Mouse (Mus musculus) hindbrain, embryonic 12.5 days (tissue): ENCODE data around the gene Gm37240. TPM values are rescaled to one million over a fixed set of nuclear protein-coding genes. Genes with fewer than 3 reads are reported as not detected.

ENCODE experiments used
- ATAC-seq: fragments of 200-750 bp; cut with Nextera tagmentation; 2 replicates; pipeline ENCODE4 v1.8.0; 2017; ENCODE audit warnings: moderate TSS enrichment; ENCODE audit not compliant: low FRiP score
- H3K27ac ChIP-seq: fragments of 300-500 bp; sonication (generic); 2 replicates; pipeline ENCODE4 v1.5.1; 2016; ENCODE audit warnings: mild to moderate bottlenecking
- H3K27me3 ChIP-seq: fragments of 300-500 bp; sonication (generic); 2 replicates; pipeline ENCODE4 v1.6.1; 2016; ENCODE audit warnings: mild to moderate bottlenecking
- H3K36me3 ChIP-seq: fragments of 300-500 bp; sonication (generic); 2 replicates; pipeline ENCODE4 v1.6.1; 2016; ENCODE audit warnings: mild to moderate bottlenecking
- H3K4me1 ChIP-seq: fragments of 300-500 bp; sonication (generic); 2 replicates; pipeline ENCODE4 v1.6.1; 2016
- H3K4me2 ChIP-seq: fragments of 300-500 bp; sonication (generic); replicated peaks from 2 replicates; pipeline ENCODE4 v1.6.1; 2016; ENCODE audit warnings: mild to moderate bottlenecking
- H3K4me3 ChIP-seq: fragments of 300-500 bp; sonication (generic); 2 replicates; pipeline ENCODE4 v1.5.1; 2016; ENCODE audit warnings: mild to moderate bottlenecking
- H3K9ac ChIP-seq: fragments of 300-500 bp; sonication (generic); 2 replicates; pipeline ENCODE4 v1.6.1; 2016; ENCODE audit warnings: mild to moderate bottlenecking, moderate library complexity
- H3K9me3 ChIP-seq: fragments of 300-500 bp; sonication (generic); replicated peaks from 2 replicates; pipeline ENCODE4 v1.6.1; 2016; ENCODE audit warnings: mild to moderate bottlenecking
- WGBS: fragments of 180-500 bp; shearing (Covaris S2); methylation state at CpG from one replicate; pipeline ENCODE4 v1.1.7; 2016; 5-methylcytosine and 5-hydroxymethylcytosine counted together
- polyA plus RNA-seq: library from polyadenylated mRNA; unstranded; fragments of >200 nt; fragmentation: Nextera tagmentation; extraction: Ambion mirVana; gene quantifications from 2 replicates; pipeline ENCODE4 v1.2.1, GENCODE M21; 2016

Gm37240 gene
- polyA plus RNA-seq, 1 experiment from 2014 or later: 3.3 TPM

DNA sequence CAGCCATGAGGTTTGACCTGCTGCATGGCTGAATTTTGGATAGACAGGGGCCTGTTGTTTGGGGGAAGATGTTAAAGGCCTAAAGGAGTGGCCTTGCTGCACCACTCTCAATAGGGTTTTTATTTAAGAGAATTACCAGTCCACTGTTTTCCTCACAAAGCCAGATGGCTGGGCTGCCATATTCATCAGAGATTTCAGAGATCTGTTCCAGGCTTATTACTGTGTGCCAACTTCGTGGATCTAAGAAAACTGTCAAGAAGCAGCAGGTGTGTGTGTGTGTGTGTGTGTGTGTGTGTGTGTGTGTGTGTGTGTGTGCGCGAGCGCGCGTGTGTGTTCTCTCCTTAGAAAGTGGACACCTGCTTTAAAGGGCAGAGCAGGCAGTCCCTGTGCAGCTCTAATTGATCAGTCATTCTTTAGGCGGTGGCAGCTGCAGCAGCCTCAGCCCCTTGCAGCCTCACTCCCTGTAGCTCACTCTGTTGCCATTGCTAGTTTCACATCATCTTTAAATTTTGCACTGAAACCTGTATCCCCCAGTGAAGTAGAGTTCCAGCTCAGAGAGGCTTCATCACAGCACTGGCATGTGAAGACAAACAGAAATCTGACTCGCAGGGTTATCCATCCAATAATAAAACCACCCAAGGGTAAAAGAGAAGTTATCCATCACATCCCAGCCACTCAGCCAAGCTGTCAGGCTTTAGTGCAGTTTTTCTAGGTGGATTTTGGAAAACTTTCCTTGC is 252.8 kb downstream of the Gm37240 start:
- no peak for ATAC-seq
- WGBS: 86% methylated on average over 8 of the region's 8 CpGs
- no peaks in the 10 kb centered on the region; the same call in 1 of the 2 replicates for H3K4me1 ChIP-seq
- no peak overlapping the region for H3K9ac ChIP-seq
- H3K36me3 ChIP-seq: 0 out of 2 replicates have a peak, but pooled peaks cover 8% of the 10 kb centered on the region
- no peak overlapping the region for H3K4me3 ChIP-seq
- H3K4me2 ChIP-seq: no peak overlapping the region
- no peaks in the 10 kb centered on the region for H3K27me3 ChIP-seq
- H3K9me3 ChIP-seq: no peaks in the 10 kb centered on the region
- H3K27ac ChIP-seq: no peak overlapping the region

DNA sequence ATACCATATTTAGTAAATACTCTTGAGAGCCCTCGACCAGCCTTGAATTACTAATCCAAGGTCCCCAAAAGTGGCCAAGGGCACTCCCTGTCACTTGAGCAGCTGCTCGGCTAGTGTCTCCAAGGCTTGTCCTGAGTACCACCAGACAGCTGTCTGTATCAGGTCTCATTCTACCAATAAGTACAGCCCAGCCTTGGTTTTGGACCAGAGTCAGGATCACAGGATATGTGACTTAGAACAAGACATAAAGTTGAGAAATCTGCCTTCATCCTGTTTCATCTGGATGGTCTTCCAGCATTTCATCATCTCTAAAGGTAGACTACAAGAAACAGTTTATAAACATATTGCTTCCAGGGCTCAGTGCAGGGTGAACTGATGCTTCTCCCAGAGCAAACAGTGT is 253.6 kb downstream of the Gm37240 start:
- Histone ChIP-seq H3K27me3 (no peaks in the 10 kb centered on the region), H3K9ac (no peak overlapping the region), H3K36me3 (0 out of 2 replicates have a peak, but pooled peaks cover 5% of the 10 kb centered on the region), H3K9me3 (no peaks in the 10 kb centered on the region), H3K4me2 (no peak overlapping the region), H3K4me1 (no peaks in the 10 kb centered on the region; the same call in 1 of the 2 replicates), H3K4me3 (no peak overlapping the region), H3K27ac (no peak overlapping the region)
- ATAC-seq: no peak
- 91% methylated on average over 2 of the region's 2 CpGs for WGBS

DNA sequence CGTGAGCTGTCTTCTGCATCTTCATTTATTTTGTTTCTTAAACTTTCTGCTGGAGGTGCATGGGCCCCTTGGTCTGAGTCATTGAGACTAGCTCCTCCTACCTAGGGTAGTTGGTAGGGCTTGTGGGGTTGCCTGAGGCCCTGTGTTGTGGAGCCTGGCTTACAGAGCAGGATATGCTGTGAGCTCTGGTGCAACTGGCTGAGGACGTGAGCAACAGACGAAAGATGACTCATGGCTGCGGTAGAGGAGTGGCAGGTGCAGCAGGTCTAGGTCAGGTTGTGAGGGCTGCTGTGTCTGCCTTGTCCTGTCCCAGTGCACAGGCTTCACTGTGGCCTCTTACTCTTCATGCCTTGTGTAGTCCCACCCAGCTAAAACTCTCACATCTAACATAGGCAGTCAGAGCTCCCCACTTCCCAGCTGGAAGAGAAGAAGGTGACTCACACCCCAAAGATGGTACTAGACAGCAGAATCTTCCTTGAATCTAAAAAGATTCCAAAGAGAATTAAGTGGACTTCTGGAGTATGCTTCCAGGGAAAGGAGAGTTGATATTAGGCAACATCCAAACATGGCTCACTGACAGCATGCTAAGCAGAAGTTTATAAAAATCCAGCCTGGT is 257.3 kb downstream of the Gm37240 start:
- H3K4me1 ChIP-seq: no peaks in the 10 kb centered on the region; the same call in 1 of the 2 replicates
- no peaks in the 10 kb centered on the region for H3K27me3 ChIP-seq
- no peak overlapping the region for H3K4me2 ChIP-seq
- H3K36me3 ChIP-seq: no peaks in the 10 kb centered on the region
- H3K4me3 ChIP-seq: no peak overlapping the region
- WGBS: 95% methylated on average over 4 of the region's 4 CpGs
- H3K27ac ChIP-seq: no peak overlapping the region
- H3K9me3 ChIP-seq: no peaks in the 10 kb centered on the region
- ATAC-seq: no peak
- H3K9ac ChIP-seq: no peak overlapping the region

DNA sequence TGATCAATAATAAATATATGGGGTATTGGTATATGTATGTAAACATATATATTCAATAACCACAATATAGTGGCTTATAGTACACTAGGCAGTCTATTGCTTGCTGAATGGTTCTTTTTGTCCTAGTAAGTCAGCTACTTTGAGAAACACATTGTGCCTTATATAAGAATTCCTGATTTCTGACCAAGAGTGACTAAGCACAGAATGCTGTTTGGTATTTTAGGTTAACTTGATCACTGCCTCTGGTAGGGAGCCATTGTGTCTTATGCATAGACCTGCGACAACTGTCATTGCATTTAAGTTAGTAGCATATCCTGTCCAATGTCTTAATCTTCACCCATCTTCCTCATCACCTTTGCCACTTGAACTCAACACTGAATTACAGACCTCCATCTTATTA is 267.6 kb downstream of the Gm37240 start:
- 97% methylated on average over 1 of the region's 1 CpGs for WGBS
- Histone ChIP-seq H3K9ac (no peak overlapping the region), H3K36me3 (peaks cover 18% of the 10 kb centered on the region), H3K9me3 (no peaks in the 10 kb centered on the region), H3K27me3 (no peaks in the 10 kb centered on the region), H3K27ac (no peak overlapping the region), H3K4me1 (no peaks in the 10 kb centered on the region), H3K4me3 (no peak overlapping the region), H3K4me2 (no peak overlapping the region)
- ATAC-seq: no peak

GRCm38 (mm10) chr3:85619345-85619744 is 268.0 kb downstream of the Gm37240 start:
- no peak overlapping the region for H3K9ac ChIP-seq
- H3K4me3 ChIP-seq: no peak overlapping the region
- H3K4me2 ChIP-seq: no peak overlapping the region
- no peaks in the 10 kb centered on the region for H3K4me1 ChIP-seq
- no peak overlapping the region for H3K27ac ChIP-seq
- H3K9me3 ChIP-seq: no peaks in the 10 kb centered on the region
- H3K27me3 ChIP-seq: no peaks in the 10 kb centered on the region
- ATAC-seq: no peak
- WGBS: 86% methylated on average over 5 of the region's 5 CpGs
- H3K36me3 ChIP-seq: peaks cover 18% of the 10 kb centered on the region

DNA sequence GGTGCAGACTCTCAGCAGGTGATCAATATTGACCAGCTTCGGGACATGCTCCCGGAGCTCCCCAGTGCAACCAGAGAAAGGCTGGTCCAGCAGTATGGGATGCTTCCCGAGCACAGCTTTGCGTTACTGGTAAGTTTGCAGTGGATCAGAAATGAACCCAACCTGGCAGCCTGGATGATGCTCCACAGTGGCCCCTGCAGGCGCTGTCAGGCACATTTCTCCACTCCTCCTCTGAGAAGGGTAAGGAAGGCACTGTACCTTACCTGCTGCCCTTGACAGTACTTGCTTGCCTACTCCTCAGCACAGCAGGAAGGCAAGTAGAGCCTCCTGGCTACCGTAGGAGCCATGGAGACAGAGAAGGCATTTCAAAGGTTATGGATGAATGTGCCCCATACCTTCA is 268.4 kb downstream of the Gm37240 start:
- Histone ChIP-seq H3K27ac (no peak overlapping the region), H3K4me3 (no peak overlapping the region), H3K4me2 (no peak overlapping the region), H3K9me3 (no peaks in the 10 kb centered on the region), H3K9ac (no peak overlapping the region), H3K4me1 (no peaks in the 10 kb centered on the region), H3K27me3 (no peaks in the 10 kb centered on the region), H3K36me3 (peaks cover 18% of the 10 kb centered on the region)
- 81% methylated on average over 6 of the region's 6 CpGs for WGBS
- ATAC-seq: no peak

DNA sequence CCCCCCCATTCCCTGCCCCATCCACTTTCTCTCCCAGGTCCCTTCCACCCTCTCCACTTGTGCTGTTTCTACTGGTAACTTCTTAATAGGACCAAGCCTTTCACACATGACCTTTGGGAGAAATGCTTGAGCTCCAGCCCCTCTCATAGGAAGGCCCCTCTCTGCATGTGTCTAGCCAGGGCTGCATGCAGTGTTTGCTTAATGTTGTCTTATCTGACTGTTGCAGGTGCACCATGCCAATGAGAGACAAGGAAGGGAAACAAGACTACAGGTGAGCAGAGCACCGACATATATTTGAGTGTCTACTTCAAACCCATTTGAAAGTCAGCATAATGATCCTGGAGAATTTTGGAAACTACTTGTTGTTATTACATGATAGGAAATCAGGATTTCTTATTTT is 270.9 kb downstream of the Gm37240 start:
- H3K36me3 ChIP-seq: peaks cover 18% of the 10 kb centered on the region
- no peaks in the 10 kb centered on the region for H3K9me3 ChIP-seq
- H3K4me1 ChIP-seq: no peaks in the 10 kb centered on the region
- no peak overlapping the region for H3K27ac ChIP-seq
- H3K27me3 ChIP-seq: no peaks in the 10 kb centered on the region
- H3K4me3 ChIP-seq: no peak overlapping the region
- ATAC-seq: no peak
- H3K9ac ChIP-seq: no peak overlapping the region
- no peak overlapping the region for H3K4me2 ChIP-seq
- 94% methylated on average over 1 of the region's 1 CpGs for WGBS

DNA sequence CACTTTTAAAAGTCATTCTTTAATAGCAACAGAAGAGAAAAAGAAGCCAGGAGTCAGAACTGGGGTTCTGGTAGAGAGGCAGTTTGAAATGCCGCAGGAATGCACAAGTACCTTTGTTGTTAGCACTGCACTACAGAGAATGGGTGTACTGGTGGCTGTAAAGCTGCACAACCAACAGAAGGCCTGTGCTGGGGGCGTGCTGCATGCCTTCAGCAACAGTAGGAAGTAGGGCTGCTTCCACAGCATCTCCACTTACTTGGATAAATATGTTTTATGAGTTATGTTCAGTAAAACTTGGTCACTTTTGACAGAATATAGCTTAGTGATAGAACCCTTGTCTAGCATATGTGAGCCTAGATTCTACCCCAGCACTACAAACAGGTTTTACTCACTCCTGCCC is 279.6 kb downstream of the Gm37240 start:
- no peaks in the 10 kb centered on the region for H3K27me3 ChIP-seq
- H3K4me1 ChIP-seq: no peaks in the 10 kb centered on the region
- 0 out of 2 replicates have a peak, but pooled peaks cover 3% of the 10 kb centered on the region for H3K36me3 ChIP-seq
- H3K4me2 ChIP-seq: no peak overlapping the region
- no peak overlapping the region for H3K4me3 ChIP-seq
- H3K9me3 ChIP-seq: no peaks in the 10 kb centered on the region
- WGBS: 93% methylated on average over 2 of the region's 2 CpGs
- H3K27ac ChIP-seq: no peak overlapping the region
- ATAC-seq: no peak
- no peak overlapping the region for H3K9ac ChIP-seq

DNA sequence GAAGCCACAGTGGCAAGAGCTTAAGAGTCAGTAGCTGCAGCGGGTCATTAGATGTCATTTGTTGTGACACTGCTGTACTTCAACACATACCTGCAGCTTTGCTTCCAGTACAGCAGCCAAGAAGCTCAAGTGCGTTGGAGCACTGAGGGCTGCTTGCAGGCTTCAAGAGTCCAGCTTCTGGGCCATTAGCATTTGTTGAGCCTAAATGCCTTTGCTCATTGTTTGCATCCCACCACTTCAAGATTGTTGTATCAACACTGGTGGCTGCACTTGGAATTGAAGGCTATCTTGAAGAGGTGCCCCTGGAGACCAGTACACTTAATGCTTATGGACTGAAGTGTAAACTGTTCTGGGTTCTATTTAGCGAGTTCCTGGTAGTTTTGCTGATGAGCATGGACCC is 280.4 kb downstream of the Gm37240 start:
- 0 out of 2 replicates have a peak, but pooled peaks cover 3% of the 10 kb centered on the region for H3K36me3 ChIP-seq
- no peak overlapping the region for H3K27ac ChIP-seq
- no peaks in the 10 kb centered on the region for H3K27me3 ChIP-seq
- H3K4me2 ChIP-seq: no peak overlapping the region
- WGBS: 93% methylated on average over 3 of the region's 3 CpGs
- no peaks in the 10 kb centered on the region for H3K9me3 ChIP-seq
- H3K9ac ChIP-seq: no peak overlapping the region
- no peak for ATAC-seq
- no peak overlapping the region for H3K4me3 ChIP-seq
- peaks cover 3% of the 10 kb centered on the region; the same call in 1 of the 2 replicates for H3K4me1 ChIP-seq

GRCm38 (mm10) chr3:85603811-85604210 is 283.5 kb downstream of the Gm37240 start:
- Histone ChIP-seq H3K27me3 (no peaks in the 10 kb centered on the region), H3K27ac (no peak overlapping the region), H3K4me1 (peaks cover 12% of the 10 kb centered on the region), H3K4me2 (no peak overlapping the region), H3K36me3 (no peaks in the 10 kb centered on the region), H3K9ac (no peak overlapping the region), H3K9me3 (no peaks in the 10 kb centered on the region), H3K4me3 (no peak overlapping the region)
- 87% methylated on average over 1 of the region's 1 CpGs for WGBS
- ATAC-seq: no peak

GRCm38 (mm10) chr3:85601841-85602305 is 285.4 kb downstream of the Gm37240 start:
- 63% methylated on average over 3 of the region's 3 CpGs for WGBS
- Histone ChIP-seq H3K4me2 (no peak overlapping the region), H3K27ac (no peak overlapping the region), H3K36me3 (no peaks in the 10 kb centered on the region), H3K4me1 (peaks cover 12% of the 10 kb centered on the region), H3K9me3 (no peaks in the 10 kb centered on the region), H3K9ac (no peak overlapping the region), H3K4me3 (no peak overlapping the region), H3K27me3 (no peaks in the 10 kb centered on the region)
- no peak for ATAC-seq

DNA sequence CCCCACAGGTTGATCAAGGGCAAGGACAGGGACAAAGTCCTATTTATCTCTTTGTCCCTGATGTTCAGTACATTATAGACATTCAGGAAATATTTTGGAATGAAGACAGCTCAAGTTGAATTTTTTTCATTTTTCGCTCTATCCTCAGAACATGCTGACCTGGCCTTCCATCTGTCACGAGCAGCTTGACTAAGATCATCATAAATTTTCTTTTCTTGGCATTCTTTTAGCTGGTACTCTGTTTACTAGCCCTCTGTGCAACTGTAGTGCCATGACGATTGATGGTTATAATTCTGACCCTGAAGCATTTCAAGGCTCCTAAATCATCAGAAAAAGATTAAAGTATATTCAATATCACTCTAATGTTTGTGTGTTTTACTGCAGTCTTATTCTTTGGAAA is 287.8 kb downstream of the Gm37240 start:
- no peak overlapping the region for H3K9ac ChIP-seq
- H3K9me3 ChIP-seq: no peaks in the 10 kb centered on the region
- no peak overlapping the region for H3K27ac ChIP-seq
- no peaks in the 10 kb centered on the region for H3K27me3 ChIP-seq
- whole genome bisulfite sequencing: 85% methylated on average over 3 of the region's 3 CpGs
- no peaks in the 10 kb centered on the region for H3K36me3 ChIP-seq
- H3K4me3 ChIP-seq: no peak overlapping the region
- peaks cover 12% of the 10 kb centered on the region for H3K4me1 ChIP-seq
- ATAC-seq: no peak
- no peak overlapping the region for H3K4me2 ChIP-seq

- Histone ChIP-seq H3K27ac (no peak overlapping the region), H3K4me1 (no peaks in the 10 kb centered on the region), H3K9ac (no peak overlapping the region), H3K4me2 (no peak overlapping the region), H3K4me3 (no peak overlapping the region), H3K27me3 (no peaks in the 10 kb centered on the region), H3K9me3 (no peaks in the 10 kb centered on the region), H3K36me3 (no peaks in the 10 kb centered on the region)
- no peak for ATAC-seq
- WGBS: 80% methylated on average over 3 of the region's 3 CpGs
Measured at GRCm38 (mm10) chr3:85594452-85594851, 292.9 kb downstream of the Gm37240 start.
